Comparison of ENCODE assay signal across 8 mouse cellular contexts in the genomic region with DNA sequence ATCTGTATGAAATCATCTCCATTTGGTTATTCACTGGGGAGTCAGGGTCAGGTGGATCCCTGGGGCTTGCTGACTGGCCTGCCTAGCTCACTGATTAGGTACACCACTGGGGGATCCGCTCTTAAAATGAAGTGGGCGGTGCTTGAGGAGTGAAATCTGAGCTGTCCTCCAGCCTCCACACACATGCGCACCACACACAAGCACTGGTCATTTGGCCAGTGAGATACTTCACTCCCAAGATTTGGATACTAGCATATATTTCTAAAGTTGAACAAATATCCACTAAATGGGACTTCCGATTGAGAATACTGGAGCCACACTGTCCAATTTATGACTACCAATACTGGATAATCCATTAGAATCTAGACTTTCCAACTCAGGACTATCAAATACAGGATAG. TPM values are rescaled to one million over a fixed set of nuclear protein-coding genes. Genes with fewer than 3 reads are reported as not detected.
DNase-seq lines count a peak whose midpoint lies in the region.
"Not testable (repeated sequence)": the region's sequence is repeated elsewhere in the genome, so short reads cannot be mapped to it uniquely, and the experiment has no call there.

No protein-coding gene starts in this region.

- intact Hi-C loops in gastrocnemius, postnatal 14 days (cut with DNase I; ENCODE audit: low total_unique reads) = not testable (repeated sequence)

- peak; percentile 64 to 65 for DNase-seq in adrenal gland, adult 18-20 months (ENCODE audit: low spot score in 2 of 2)
- peak; percentile 59 for DNase-seq in cerebellum, adult 9-11 months
- peak; percentile 44 for DNase-seq in gastrocnemius, postnatal 14 days
- DNase-seq in kidney, adult 18-20 months = peak; percentile 63
- DNase-seq in layer of hippocampus, postnatal 25 days (ENCODE audit: extremely low spot score in 1 of 2, low spot score in 1 of 2) = peak; percentile 37 to 54
- DNase-seq in ovary, adult 18-20 months (ENCODE audit: low spot score) = peak; percentile 74
- peak; percentile 63 to 68 for DNase-seq in spleen, postnatal 36 days (ENCODE audit: low spot score in 2 of 2)
- DNase-seq in urinary bladder, postnatal 14 days (ENCODE audit: low spot score) = peak; percentile 67

RNA-seq across cellular contexts. Expression of a gene that starts 20.9 kb away (rescaled TPM):
- under 1 TPM; 0.29 to 0.43 TPM for total RNA-seq in adrenal gland, adult 18-20 months (2021)
- under 1 TPM; 0.16 to 0.33 TPM for total RNA-seq in gastrocnemius, postnatal 14 days (2021)
- total RNA-seq in layer of hippocampus, postnatal 25 days (2021) = 1 to 10 TPM in 1 of 2 experiments, under 1 TPM in 1; 0.56 to 1.2 TPM

Comparison
In these comparisons a context has a peak if more than half of its experiments do, and no peak if none do; other contexts are left out.
1. Peak in every context shown above with its lines: DNase-seq.